Mouse (Mus musculus): Measurements from ENCODE around the gene Cpne4. TPM values are rescaled to one million over a fixed set of nuclear protein-coding genes. Genes with fewer than 3 reads are reported as not detected.

Cpne4 gene
- polyA plus RNA-seq, 1 experiment from 2014 or later = not detected

- Histone ChIP-seq H3K27me3 (ENCODE audit: insufficient read depth, low read length) (no peaks in the 10 kb centered on the region), H3K4me3 (ENCODE audit: low read depth, low read length) (no peak overlapping the region), H3K9me3 (ENCODE audit: low read length) (no peaks in the 10 kb centered on the region), H3K4me1 (ENCODE audit: insufficient read depth) (no peaks in the 10 kb centered on the region), H3K27ac (ENCODE audit: low read depth) (no peak overlapping the region), H3K36me3 (replicated peaks; ENCODE audit: insufficient read depth, low read length) (no peaks in the 10 kb centered on the region), H3K9ac (replicated peaks) (no peak overlapping the region), H3K4me2 (ENCODE audit: low read depth, low read length) (no peak overlapping the region)
- TF ChIP-seq CTCF (IDR thresholded peaks at IDR 0.05; ENCODE audit: low read depth) (no peak), EP300 (IDR thresholded peaks at IDR 0.05; ENCODE audit: low read depth) (no peak)
- DNase-seq (no peak), ATAC-seq (no peak)
- 73% methylated on average over 4 of the region's 4 CpGs for WGBS (ENCODE audit: insufficient replicate concordance)
These were observed 325.5 kb downstream of the Cpne4 start for GRCm38 (mm10) chr9:104872586-104872985.

- Histone ChIP-seq H3K4me1 (ENCODE audit: insufficient read depth) (no peaks in the 10 kb centered on the region), H3K27me3 (ENCODE audit: insufficient read depth, low read length) (no peaks in the 10 kb centered on the region), H3K9ac (replicated peaks) (no peak overlapping the region), H3K9me3 (ENCODE audit: low read length) (no peaks in the 10 kb centered on the region), H3K4me3 (ENCODE audit: low read depth, low read length) (no peak overlapping the region), H3K36me3 (replicated peaks; ENCODE audit: insufficient read depth, low read length) (no peaks in the 10 kb centered on the region), H3K4me2 (ENCODE audit: low read depth, low read length) (no peak overlapping the region), H3K27ac (ENCODE audit: low read depth) (no peak overlapping the region)
- no peak for DNase-seq
- no peak for ATAC-seq
- TF ChIP-seq CTCF (IDR thresholded peaks at IDR 0.05; ENCODE audit: low read depth) (no peak), EP300 (IDR thresholded peaks at IDR 0.05; ENCODE audit: low read depth) (no peak)
- WGBS (ENCODE audit: insufficient replicate concordance) = 59% methylated on average over 3 of the region's 3 CpGs
These were observed 327.1 kb downstream of the Cpne4 start for GRCm38 (mm10) chr9:104874157-104874556.

GRCm38 (mm10) chr9:104877014-104877413 is 329.9 kb downstream of the Cpne4 start:
- 52% methylated on average over 3 of the region's 3 CpGs for WGBS (ENCODE audit: insufficient replicate concordance)
- DNase-seq (no peak), ATAC-seq (no peak)
- no peak for TF ChIP-seq CTCF (IDR thresholded peaks at IDR 0.05; ENCODE audit: low read depth)
- no peak for TF ChIP-seq EP300 (IDR thresholded peaks at IDR 0.05; ENCODE audit: low read depth)
- Histone ChIP-seq H3K36me3 (replicated peaks; ENCODE audit: insufficient read depth, low read length) (no peaks in the 10 kb centered on the region), H3K27ac (ENCODE audit: low read depth) (no peak overlapping the region), H3K4me2 (ENCODE audit: low read depth, low read length) (no peak overlapping the region), H3K4me3 (ENCODE audit: low read depth, low read length) (no peak overlapping the region), H3K9me3 (ENCODE audit: low read length) (no peaks in the 10 kb centered on the region), H3K9ac (replicated peaks) (no peak overlapping the region), H3K4me1 (ENCODE audit: insufficient read depth) (no peaks in the 10 kb centered on the region), H3K27me3 (ENCODE audit: insufficient read depth, low read length) (no peaks in the 10 kb centered on the region)

GRCm38 (mm10) chr9:104878558-104878957 is 331.5 kb downstream of the Cpne4 start:
- Histone ChIP-seq H3K4me1 (ENCODE audit: insufficient read depth) (no peaks in the 10 kb centered on the region), H3K27me3 (ENCODE audit: insufficient read depth, low read length) (no peaks in the 10 kb centered on the region), H3K4me2 (ENCODE audit: low read depth, low read length) (no peak overlapping the region), H3K9me3 (ENCODE audit: low read length) (no peaks in the 10 kb centered on the region), H3K36me3 (replicated peaks; ENCODE audit: insufficient read depth, low read length) (no peaks in the 10 kb centered on the region), H3K4me3 (ENCODE audit: low read depth, low read length) (no peak overlapping the region), H3K27ac (ENCODE audit: low read depth) (no peak overlapping the region), H3K9ac (replicated peaks) (no peak overlapping the region)
- DNase-seq (no peak), ATAC-seq (no peak)
- no peak for TF ChIP-seq CTCF (IDR thresholded peaks at IDR 0.05; ENCODE audit: low read depth)
- TF ChIP-seq EP300 (IDR thresholded peaks at IDR 0.05; ENCODE audit: low read depth) = no peak
- 76% methylated on average over 6 of the region's 6 CpGs for WGBS (ENCODE audit: insufficient replicate concordance)

- Histone ChIP-seq H3K9me3 (ENCODE audit: low read length) (no peaks in the 10 kb centered on the region), H3K36me3 (replicated peaks; ENCODE audit: insufficient read depth, low read length) (no peaks in the 10 kb centered on the region), H3K27me3 (ENCODE audit: insufficient read depth, low read length) (no peaks in the 10 kb centered on the region), H3K4me1 (ENCODE audit: insufficient read depth) (no peaks in the 10 kb centered on the region), H3K27ac (ENCODE audit: low read depth) (no peak overlapping the region), H3K4me3 (ENCODE audit: low read depth, low read length) (no peak overlapping the region), H3K9ac (replicated peaks) (no peak overlapping the region), H3K4me2 (ENCODE audit: low read depth, low read length) (no peak overlapping the region)
- DNase-seq (no peak), ATAC-seq (no peak)
- TF ChIP-seq EP300 (IDR thresholded peaks at IDR 0.05; ENCODE audit: low read depth) (no peak), CTCF (IDR thresholded peaks at IDR 0.05; ENCODE audit: low read depth) (no peak)
- WGBS (ENCODE audit: insufficient replicate concordance) = 73% methylated on average over 3 of the region's 3 CpGs
These were observed 343.4 kb downstream of the Cpne4 start for GRCm38 (mm10) chr9:104890517-104890916.

- no peaks in the 10 kb centered on the region for H3K36me3 ChIP-seq (replicated peaks; ENCODE audit: insufficient read depth, low read length)
- no peaks in the 10 kb centered on the region for H3K9me3 ChIP-seq (ENCODE audit: low read length)
- TF ChIP-seq CTCF (IDR thresholded peaks at IDR 0.05; ENCODE audit: low read depth) = no peak
- TF ChIP-seq EP300 (IDR thresholded peaks at IDR 0.05; ENCODE audit: low read depth) = no peak
- ATAC-seq (no peak), DNase-seq (no peak)
- 73% methylated on average over 4 of the region's 4 CpGs for WGBS (ENCODE audit: insufficient replicate concordance)
- H3K9ac ChIP-seq (replicated peaks) = no peak overlapping the region
- no peak overlapping the region for H3K4me2 ChIP-seq (ENCODE audit: low read depth, low read length)
- H3K4me1 ChIP-seq (ENCODE audit: insufficient read depth) = no peaks in the 10 kb centered on the region
- no peaks in the 10 kb centered on the region for H3K27me3 ChIP-seq (ENCODE audit: insufficient read depth, low read length)
- no peak overlapping the region for H3K4me3 ChIP-seq (ENCODE audit: low read depth, low read length)
- H3K27ac ChIP-seq (ENCODE audit: low read depth) = no peak overlapping the region
These were observed 348.3 kb downstream of the Cpne4 start for GRCm38 (mm10) chr9:104895360-104895759.

GRCm38 (mm10) chr9:104901118-104901517 is 354.0 kb downstream of the Cpne4 start:
- Histone ChIP-seq H3K9ac (replicated peaks) (no peak overlapping the region), H3K27ac (ENCODE audit: low read depth) (no peak overlapping the region), H3K4me2 (ENCODE audit: low read depth, low read length) (no peak overlapping the region), H3K9me3 (ENCODE audit: low read length) (no peaks in the 10 kb centered on the region), H3K4me1 (ENCODE audit: insufficient read depth) (no peaks in the 10 kb centered on the region), H3K4me3 (ENCODE audit: low read depth, low read length) (no peak overlapping the region), H3K36me3 (replicated peaks; ENCODE audit: insufficient read depth, low read length) (no peaks in the 10 kb centered on the region), H3K27me3 (ENCODE audit: insufficient read depth, low read length) (no peaks in the 10 kb centered on the region)
- ATAC-seq (no peak), DNase-seq (no peak)
- TF ChIP-seq EP300 (IDR thresholded peaks at IDR 0.05; ENCODE audit: low read depth) (no peak), CTCF (IDR thresholded peaks at IDR 0.05; ENCODE audit: low read depth) (no peak)
- 46% methylated on average over 6 of the region's 6 CpGs for WGBS (ENCODE audit: insufficient replicate concordance)
